Mouse (Mus musculus) ES-Bruce4 (cell line): ENCODE measurements at regions not wholly inside any gene's neighbourhood (a gene's known extent, or its start where the extent isn't known, plus 50 kb on each side); places are given as distances from the start of the nearest gene placed in this dataset.

ENCODE experiments used
- H3K27ac ChIP-seq: 2 replicates; pipeline ENCODE4 v1.5.1; 2012; ENCODE audit warnings: low read length, inconsistent platforms; ENCODE audit not compliant: insufficient read depth
- H3K27me3 ChIP-seq: 2 replicates; pipeline ENCODE4 v1.6.1; 2012; ENCODE audit warnings: mild to moderate bottlenecking, low read length, inconsistent platforms; ENCODE audit not compliant: control insufficient read depth, poor library complexity, insufficient read depth, severe bottlenecking
- H3K36me3 ChIP-seq: 2 replicates; pipeline ENCODE4 v1.6.1; 2012; ENCODE audit warnings: inconsistent platforms, mild to moderate bottlenecking, low read length, moderate library complexity; ENCODE audit not compliant: control insufficient read depth, poor library complexity, insufficient read depth, severe bottlenecking
- H3K4me1 ChIP-seq: one replicate; pipeline ENCODE4 v1.8.1; 2011; ENCODE audit warnings: low read length; ENCODE audit not compliant: control insufficient read depth, insufficient read depth
- H3K4me3 ChIP-seq: 2 replicates; pipeline ENCODE4 v1.5.1; 2011; ENCODE audit warnings: low read depth, mild to moderate bottlenecking, low read length
- H3K9ac ChIP-seq: 2 replicates; pipeline ENCODE4 v1.6.1; 2012; ENCODE audit warnings: low read depth, mild to moderate bottlenecking, inconsistent platforms; ENCODE audit not compliant: poor library complexity, severe bottlenecking
- H3K9me3 ChIP-seq: replicated peaks from 2 replicates; pipeline ENCODE4 v1.6.1; 2012; ENCODE audit warnings: mild to moderate bottlenecking, low read length, inconsistent platforms; ENCODE audit not compliant: control insufficient read depth, poor library complexity, insufficient read depth, severe bottlenecking
- CTCF ChIP-seq: IDR thresholded peaks from one replicate; pipeline ENCODE4 v1.8.1; 2011; ENCODE audit warnings: low read depth, low read length
- EP300 ChIP-seq: IDR thresholded peaks from 2 replicates; pipeline ENCODE4 v1.6.1; 2011; ENCODE audit warnings: low read depth, low read length; ENCODE audit not compliant: insufficient read depth
- POLR2A ChIP-seq: IDR thresholded peaks from one replicate; pipeline ENCODE4 v1.8.1; 2011; ENCODE audit warnings: low read length; ENCODE audit not compliant: insufficient read depth

DNA sequence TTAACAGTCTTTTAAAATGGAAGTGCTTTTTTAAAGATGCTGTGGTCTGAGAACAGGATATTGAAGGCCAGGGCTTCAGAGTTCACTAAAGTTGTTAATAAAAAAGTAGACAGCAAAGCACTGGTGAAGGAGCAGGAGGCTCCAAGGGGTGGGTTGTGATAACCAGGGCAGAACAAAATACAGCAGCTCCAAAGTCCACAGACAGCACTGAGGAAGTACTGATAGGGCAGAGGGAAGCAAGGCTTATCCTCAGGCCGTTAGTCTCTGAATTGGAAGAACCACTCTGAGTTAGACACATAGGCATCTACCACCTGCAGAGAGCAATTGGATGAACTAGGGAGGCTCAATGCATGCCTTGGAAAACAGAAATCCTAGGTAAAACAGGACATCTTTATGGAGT is 62.1 kb downstream of the P2ry1 start:
- no peak overlapping the region for H3K4me3 ChIP-seq
- H3K27me3 ChIP-seq: no peaks in the 10 kb centered on the region
- no peak overlapping the region for H3K27ac ChIP-seq
- H3K9me3 ChIP-seq: no peaks in the 10 kb centered on the region
- TF ChIP-seq CTCF (no peak), POLR2A (no peak), EP300 (no peak)
- H3K36me3 ChIP-seq: no peaks in the 10 kb centered on the region
- no peak overlapping the region for H3K9ac ChIP-seq
- no peaks in the 10 kb centered on the region for H3K4me1 ChIP-seq

DNA sequence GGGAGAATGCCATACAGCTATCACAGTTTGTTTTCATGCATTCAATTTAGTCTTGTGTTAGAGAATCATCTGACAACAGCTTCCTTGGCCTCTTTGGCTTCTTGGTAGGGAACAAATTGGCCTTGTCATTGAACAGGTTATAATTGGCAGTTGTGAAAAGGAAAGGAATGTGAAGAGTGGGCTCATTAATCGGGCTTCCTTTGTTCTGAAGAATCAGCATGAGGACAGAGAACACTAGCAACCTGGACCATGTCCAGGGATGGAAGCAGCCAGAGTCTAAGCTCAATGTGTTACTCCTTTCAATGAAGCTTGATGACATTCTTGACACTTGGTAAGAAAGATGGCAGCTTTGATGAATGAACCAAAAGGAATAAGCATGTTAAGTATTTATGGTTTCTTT is 64.5 kb downstream of the P2ry1 start:
- TF ChIP-seq EP300: no peak
- no peak for TF ChIP-seq CTCF
- no peak for TF ChIP-seq POLR2A
- no peak overlapping the region for H3K9ac ChIP-seq
- H3K36me3 ChIP-seq: no peaks in the 10 kb centered on the region
- no peak overlapping the region for H3K27ac ChIP-seq
- H3K4me3 ChIP-seq: no peak overlapping the region
- H3K27me3 ChIP-seq: no peaks in the 10 kb centered on the region
- no peaks in the 10 kb centered on the region for H3K9me3 ChIP-seq
- H3K4me1 ChIP-seq: no peaks in the 10 kb centered on the region

DNA sequence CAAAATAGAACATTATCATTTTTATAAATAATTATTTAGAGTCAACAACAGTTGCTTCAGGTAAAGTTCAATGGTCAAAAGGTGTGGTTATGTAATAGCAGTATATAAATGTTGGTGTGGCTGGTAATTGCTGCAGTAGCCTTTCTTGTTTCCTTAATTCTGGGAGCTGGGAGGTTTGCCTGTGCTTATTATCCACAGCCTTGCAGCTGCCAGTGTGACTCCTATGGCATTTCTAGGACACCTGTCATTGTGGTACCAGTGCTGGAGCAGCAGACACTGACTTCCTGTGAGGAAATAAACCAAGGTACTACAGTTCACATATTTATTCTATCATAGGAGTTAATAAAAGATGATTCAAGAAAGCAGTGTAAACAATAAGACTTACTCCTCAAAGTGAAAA is 65.6 kb downstream of the P2ry1 start:
- H3K27me3 ChIP-seq: no peaks in the 10 kb centered on the region
- TF ChIP-seq POLR2A (no peak), CTCF (no peak), EP300 (no peak)
- H3K4me1 ChIP-seq: no peaks in the 10 kb centered on the region
- H3K4me3 ChIP-seq: no peak overlapping the region
- H3K36me3 ChIP-seq: no peaks in the 10 kb centered on the region
- no peaks in the 10 kb centered on the region for H3K9me3 ChIP-seq
- H3K27ac ChIP-seq: no peak overlapping the region
- no peak overlapping the region for H3K9ac ChIP-seq

DNA sequence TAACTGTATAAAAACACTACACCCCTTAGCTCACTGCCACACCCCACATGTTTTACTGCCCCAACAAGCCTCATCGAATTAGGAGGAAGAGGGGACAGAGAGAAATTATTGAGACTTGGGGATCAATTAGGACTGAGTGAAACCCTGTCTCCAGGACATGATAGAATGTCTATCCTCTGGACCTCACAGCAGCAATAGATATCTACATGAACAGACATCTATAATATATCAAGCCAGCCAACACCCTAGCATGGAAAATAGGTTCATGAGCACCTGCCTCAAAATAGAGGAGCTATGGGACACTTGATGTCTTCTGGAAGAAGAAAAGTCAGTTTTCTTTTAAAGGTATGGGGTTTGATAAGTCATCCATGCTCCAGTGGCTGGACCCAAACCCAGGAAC is 68.4 kb downstream of the P2ry1 start:
- no peaks in the 10 kb centered on the region for H3K27me3 ChIP-seq
- TF ChIP-seq POLR2A (no peak), CTCF (no peak), EP300 (no peak)
- no peak overlapping the region for H3K9ac ChIP-seq
- H3K4me1 ChIP-seq: no peaks in the 10 kb centered on the region
- no peak overlapping the region for H3K27ac ChIP-seq
- H3K36me3 ChIP-seq: no peaks in the 10 kb centered on the region
- H3K4me3 ChIP-seq: no peak overlapping the region
- no peaks in the 10 kb centered on the region for H3K9me3 ChIP-seq

DNA sequence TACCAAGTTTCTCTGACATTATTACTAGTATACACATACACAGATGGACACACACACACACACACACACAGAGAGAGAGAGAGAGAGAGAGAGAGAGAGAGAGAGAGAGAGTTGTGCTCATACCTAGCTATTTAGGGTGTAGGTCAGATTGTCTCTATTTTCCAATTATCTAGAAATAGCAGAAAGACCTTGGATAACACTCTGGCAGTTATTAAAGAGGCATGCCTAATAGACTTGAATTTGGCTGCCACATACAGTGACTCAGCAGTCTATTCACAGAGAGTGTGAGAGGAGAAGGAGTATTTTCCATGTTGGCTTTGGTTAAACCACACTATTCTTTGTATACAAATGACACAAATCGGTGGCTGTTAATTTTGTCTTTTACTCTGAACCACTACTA is 69.7 kb downstream of the P2ry1 start:
- TF ChIP-seq EP300: no peak
- TF ChIP-seq CTCF: no peak
- TF ChIP-seq POLR2A: no peak
- no peaks in the 10 kb centered on the region for H3K4me1 ChIP-seq
- no peak overlapping the region for H3K9ac ChIP-seq
- H3K9me3 ChIP-seq: no peaks in the 10 kb centered on the region
- H3K27me3 ChIP-seq: no peaks in the 10 kb centered on the region
- H3K27ac ChIP-seq: no peak overlapping the region
- H3K4me3 ChIP-seq: no peak overlapping the region
- H3K36me3 ChIP-seq: no peaks in the 10 kb centered on the region

DNA sequence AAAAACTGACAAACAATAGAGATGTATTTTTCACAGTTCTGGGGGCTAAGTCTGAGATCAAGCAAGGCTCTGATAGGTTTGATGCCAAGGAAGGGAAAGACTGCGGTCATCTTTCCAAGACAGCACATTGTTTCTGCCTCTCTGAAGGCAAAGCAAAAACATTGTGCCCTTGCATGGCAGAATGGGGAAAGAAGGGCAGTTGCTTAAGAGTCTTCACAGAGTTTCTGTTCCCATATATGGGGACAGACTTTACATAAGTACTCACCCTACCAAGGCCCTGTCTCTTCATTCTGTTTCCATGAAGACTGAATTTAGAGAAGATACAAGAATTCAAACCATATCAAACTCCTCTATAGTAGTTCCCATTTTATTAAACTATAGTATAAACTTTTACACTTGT is 70.5 kb downstream of the P2ry1 start:
- H3K4me1 ChIP-seq: no peaks in the 10 kb centered on the region
- no peaks in the 10 kb centered on the region for H3K36me3 ChIP-seq
- no peaks in the 10 kb centered on the region for H3K27me3 ChIP-seq
- H3K9ac ChIP-seq: no peak overlapping the region
- TF ChIP-seq EP300 (no peak), CTCF (no peak), POLR2A (no peak)
- H3K4me3 ChIP-seq: no peak overlapping the region
- no peak overlapping the region for H3K27ac ChIP-seq
- no peaks in the 10 kb centered on the region for H3K9me3 ChIP-seq

DNA sequence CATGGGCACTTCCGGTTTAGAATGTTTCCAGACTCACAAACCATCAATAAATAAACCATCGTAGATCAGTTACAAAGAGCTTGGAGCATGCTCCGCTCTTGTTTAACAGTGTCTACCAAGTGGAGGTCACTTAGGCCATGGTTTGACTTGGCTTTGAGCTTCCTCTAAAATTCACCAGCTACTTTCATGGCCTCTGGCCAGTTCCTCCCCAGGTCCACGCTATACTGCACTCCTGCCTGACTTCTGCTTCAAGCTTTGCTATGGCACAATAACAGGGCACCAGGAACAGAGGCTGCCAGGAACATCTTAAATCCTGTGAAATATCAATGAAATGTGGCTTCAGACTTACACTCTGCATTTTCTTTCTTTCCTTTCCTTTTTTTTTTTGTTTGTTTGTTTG is 71.2 kb downstream of the P2ry1 start:
- Histone ChIP-seq H3K9me3 (no peaks in the 10 kb centered on the region), H3K36me3 (no peaks in the 10 kb centered on the region), H3K4me3 (no peak overlapping the region), H3K4me1 (no peaks in the 10 kb centered on the region), H3K9ac (no peak overlapping the region), H3K27me3 (no peaks in the 10 kb centered on the region), H3K27ac (no peak overlapping the region)
- TF ChIP-seq POLR2A (no peak), CTCF (no peak), EP300 (no peak)
